Mouse (Mus musculus): ENCODE results near the gene Amer3.

DNA sequence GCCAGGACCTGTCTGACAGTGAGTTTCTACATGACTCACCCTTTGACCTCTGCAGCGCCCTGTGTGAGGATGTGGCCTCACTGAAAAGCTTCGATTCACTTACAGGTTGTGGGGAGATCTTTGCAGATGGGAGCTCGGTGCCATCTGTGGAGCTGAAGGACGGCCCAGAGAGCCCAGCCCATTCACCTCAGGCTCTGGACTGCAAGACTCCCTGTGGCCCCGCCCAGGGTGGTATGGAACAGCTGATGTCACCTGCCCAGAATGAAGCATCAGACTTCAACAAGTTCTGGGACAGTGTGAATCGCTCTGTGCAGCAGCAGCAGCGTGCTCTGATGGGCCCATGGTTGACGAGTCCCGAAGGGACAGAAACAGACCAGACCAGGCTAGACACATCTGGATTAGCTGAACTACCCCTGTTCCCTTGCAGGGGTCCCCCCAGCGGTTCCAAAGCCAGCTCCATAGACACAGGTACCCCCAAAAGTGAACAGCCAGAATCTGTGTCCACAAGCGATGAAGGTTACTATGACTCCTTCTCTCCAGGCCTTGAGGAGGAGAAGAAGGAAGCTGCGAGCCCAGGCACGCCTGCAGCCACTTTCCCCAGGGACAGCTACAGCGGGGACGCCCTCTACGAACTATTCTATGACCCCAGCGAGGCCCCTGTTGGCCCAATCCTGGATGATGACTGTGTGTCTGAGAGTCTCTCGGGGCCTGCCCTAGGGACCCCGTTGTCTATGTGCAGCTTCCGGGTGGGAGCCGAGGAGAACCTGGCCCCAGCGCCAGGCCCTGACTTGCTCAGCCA is 8.0 kb downstream of the Amer3 start:
- TF ChIP-seq CTCF (IDR thresholded peaks at IDR 0.05; ENCODE audit: low read depth) = no peak
- TF ChIP-seq EP300 (optimal IDR thresholded peaks at IDR 0.05) = no peak
